Mouse (Mus musculus): ENCODE results near the gene Osbpl10.

Gene Osbpl10

GRCm38 (mm10) chr9:115197082-115197481 is 218.7 kb downstream of the Osbpl10 start:
- TF ChIP-seq GATA4 (IDR thresholded peaks at IDR 0.05; ENCODE audit: insufficient replicate concordance, low read length), result no peak

- no peak for TF ChIP-seq GATA4 (IDR thresholded peaks at IDR 0.05; ENCODE audit: insufficient replicate concordance, low read length)
Measured at GRCm38 (mm10) chr9:115200166-115200862, 221.9 kb downstream of the Osbpl10 start.

- no peak for TF ChIP-seq GATA4 (IDR thresholded peaks at IDR 0.05; ENCODE audit: insufficient replicate concordance, low read length)
Measured at GRCm38 (mm10) chr9:115201264-115201663, 222.9 kb downstream of the Osbpl10 start.

- no peak for TF ChIP-seq GATA4 (IDR thresholded peaks at IDR 0.05; ENCODE audit: insufficient replicate concordance, low read length)
Measured at GRCm38 (mm10) chr9:115203136-115203535, 224.8 kb downstream of the Osbpl10 start.

GRCm38 (mm10) chr9:115205491-115205890 is 227.1 kb downstream of the Osbpl10 start:
- no peak for TF ChIP-seq GATA4 (IDR thresholded peaks at IDR 0.05; ENCODE audit: insufficient replicate concordance, low read length)

- TF ChIP-seq GATA4 (IDR thresholded peaks at IDR 0.05; ENCODE audit: insufficient replicate concordance, low read length), result no peak
Measured at GRCm38 (mm10) chr9:115206219-115206618, 227.8 kb downstream of the Osbpl10 start.

- TF ChIP-seq GATA4 (IDR thresholded peaks at IDR 0.05; ENCODE audit: insufficient replicate concordance, low read length), result no peak
Measured at GRCm38 (mm10) chr9:115209737-115210136, 231.4 kb downstream of the Osbpl10 start.

GRCm38 (mm10) chr9:115210535-115210934 is 232.2 kb downstream of the Osbpl10 start:
- TF ChIP-seq GATA4 (IDR thresholded peaks at IDR 0.05; ENCODE audit: insufficient replicate concordance, low read length), result no peak

- no peak for TF ChIP-seq GATA4 (IDR thresholded peaks at IDR 0.05; ENCODE audit: insufficient replicate concordance, low read length)
Measured at GRCm38 (mm10) chr9:115213755-115214264, 235.4 kb downstream of the Osbpl10 start.

- TF ChIP-seq GATA4 (IDR thresholded peaks at IDR 0.05; ENCODE audit: insufficient replicate concordance, low read length), result no peak
Measured at GRCm38 (mm10) chr9:115214572-115215571, 236.5 kb downstream of the Osbpl10 start.

- TF ChIP-seq GATA4 (IDR thresholded peaks at IDR 0.05; ENCODE audit: insufficient replicate concordance, low read length), result no peak
Measured at GRCm38 (mm10) chr9:115215830-115216701, 237.7 kb downstream of the Osbpl10 start.

- TF ChIP-seq GATA4 (IDR thresholded peaks at IDR 0.05; ENCODE audit: insufficient replicate concordance, low read length), result no peak
Measured at GRCm38 (mm10) chr9:115217984-115218383, 239.6 kb downstream of the Osbpl10 start.

- no peak for TF ChIP-seq GATA4 (IDR thresholded peaks at IDR 0.05; ENCODE audit: insufficient replicate concordance, low read length)
Measured at GRCm38 (mm10) chr9:115220466-115220865, 242.1 kb downstream of the Osbpl10 start.

GRCm38 (mm10) chr9:115221265-115221664 is 242.9 kb downstream of the Osbpl10 start:
- no peak for TF ChIP-seq GATA4 (IDR thresholded peaks at IDR 0.05; ENCODE audit: insufficient replicate concordance, low read length)

Data from liver, adult (tissue).